Mouse (Mus musculus) limb, embryonic 10.5 days (tissue): Measurements from ENCODE around the gene Fam131b. TPM values are rescaled to one million over a fixed set of nuclear protein-coding genes. Genes with fewer than 3 reads are reported as not detected.

ENCODE experiments used
- DNase-seq: peaks from one replicate; pipeline ENCODE4 v3.0.0-alpha.2; 2017; ENCODE audit warnings: low spot score
- H3K27ac ChIP-seq: fragments of 300-500 bp; sonication (generic); 2 replicates; pipeline ENCODE4 v1.5.1; 2016; ENCODE audit warnings: mild to moderate bottlenecking
- H3K27me3 ChIP-seq: fragments of 300-500 bp; sonication (generic); 2 replicates; pipeline ENCODE4 v1.6.1; 2016; ENCODE audit warnings: low read depth, mild to moderate bottlenecking; ENCODE audit not compliant: poor library complexity, severe bottlenecking
- H3K36me3 ChIP-seq: fragments of 300-500 bp; sonication (generic); 2 replicates; pipeline ENCODE4 v1.6.1; 2016; ENCODE audit warnings: mild to moderate bottlenecking, moderate library complexity
- H3K4me1 ChIP-seq: fragments of 300-500 bp; sonication (generic); 2 replicates; pipeline ENCODE4 v1.6.1; 2016
- H3K4me3 ChIP-seq: fragments of 300-500 bp; sonication (generic); 2 replicates; pipeline ENCODE4 v1.5.1; 2016; ENCODE audit warnings: mild to moderate bottlenecking, moderate library complexity
- H3K9me3 ChIP-seq: fragments of 300-500 bp; sonication (generic); replicated peaks from 2 replicates; pipeline ENCODE4 v1.6.1; 2016; ENCODE audit warnings: mild to moderate bottlenecking
- WGBS: fragments of 180-500 bp; shearing (Covaris S2); methylation state at CpG from one replicate; pipeline ENCODE4 v1.1.7; 2016; 5-methylcytosine and 5-hydroxymethylcytosine counted together
- polyA plus RNA-seq: library from polyadenylated mRNA; unstranded; fragments of >200 nt; fragmentation: Nextera tagmentation; extraction: Ambion mirVana; gene quantifications from 2 replicates; pipeline ENCODE4 v1.2.1, GENCODE M21; 2016

Gene Fam131b
- polyA plus RNA-seq, 1 experiment from 2014 or later, result 0.65 TPM

DNA sequence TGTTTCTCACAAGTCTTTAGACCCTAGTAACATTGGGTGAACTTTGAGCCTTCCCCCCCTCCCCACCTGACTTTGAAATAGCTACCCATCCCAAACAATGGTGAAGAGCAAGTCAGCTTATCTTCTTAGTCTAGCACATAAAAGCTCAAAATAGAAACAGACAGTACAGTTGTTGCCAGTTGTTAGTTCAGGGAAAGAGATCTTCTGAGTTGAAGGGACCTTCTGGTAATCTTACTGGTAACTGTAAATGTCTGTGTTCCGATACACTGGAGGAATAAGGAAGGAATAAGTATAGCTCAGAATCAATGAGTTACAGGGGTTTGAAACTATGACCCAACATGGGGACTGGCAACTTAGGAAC, 28.0 kb upstream of the Fam131b start:
- no peak for DNase-seq
- peaks cover 37% of the 10 kb centered on the region for H3K4me1 ChIP-seq
- no peaks in the 10 kb centered on the region for H3K9me3 ChIP-seq
- H3K27ac ChIP-seq, result no peak overlapping the region
- H3K36me3 ChIP-seq, result peaks cover 63% of the 10 kb centered on the region
- 95% methylated on average over 1 of the region's 1 CpGs for WGBS
- H3K27me3 ChIP-seq, result no peaks in the 10 kb centered on the region
- 0 out of 2 replicates have a peak overlapping the region, but pooled peaks have one; percentile 6 for H3K4me3 ChIP-seq

DNA sequence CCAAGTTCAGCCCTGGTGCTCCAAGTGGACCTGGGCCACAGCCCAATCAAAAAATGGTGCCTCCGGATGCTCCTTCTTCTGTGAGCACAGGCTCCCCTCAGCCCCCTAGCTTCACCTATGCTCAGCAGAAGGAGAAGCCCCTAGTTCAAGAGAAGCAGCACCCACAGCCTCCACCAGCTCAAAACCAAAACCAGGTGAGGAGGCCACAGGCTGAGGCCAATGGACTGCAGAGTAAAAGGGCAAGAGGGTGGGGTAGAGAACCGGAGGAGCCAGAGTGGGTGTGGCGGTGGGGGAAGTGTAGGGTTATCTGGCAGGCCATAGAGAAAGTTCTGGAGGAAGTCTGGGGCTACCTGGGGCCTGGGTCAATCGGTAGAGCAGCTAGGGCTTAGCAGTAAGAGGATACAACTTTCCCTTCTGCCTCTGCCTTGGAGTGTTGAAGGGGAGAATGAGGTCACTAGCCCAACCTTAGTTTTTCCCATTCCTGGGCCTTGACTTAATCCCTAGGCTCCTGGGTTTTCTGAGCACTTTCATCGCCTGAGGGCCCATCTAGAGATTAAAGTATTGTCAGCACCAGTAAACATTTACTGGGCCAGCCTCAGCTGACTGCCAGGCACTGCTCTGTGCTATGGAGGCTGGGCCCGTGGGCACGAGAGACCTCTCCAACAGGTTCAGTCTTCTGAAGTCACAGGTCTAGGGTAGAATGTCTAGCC, 27.5 kb upstream of the Fam131b start:
- DNase-seq, result no peak
- peaks cover 36% of the 10 kb centered on the region for H3K4me1 ChIP-seq
- no peak overlapping the region for H3K27ac ChIP-seq
- H3K36me3 ChIP-seq, result peaks cover 57% of the 10 kb centered on the region
- no peaks in the 10 kb centered on the region for H3K27me3 ChIP-seq
- no peaks in the 10 kb centered on the region for H3K9me3 ChIP-seq
- WGBS, result 81% methylated on average over 7 of the region's 7 CpGs
- peak overlapping the region; percentile 90 for H3K4me3 ChIP-seq

DNA sequence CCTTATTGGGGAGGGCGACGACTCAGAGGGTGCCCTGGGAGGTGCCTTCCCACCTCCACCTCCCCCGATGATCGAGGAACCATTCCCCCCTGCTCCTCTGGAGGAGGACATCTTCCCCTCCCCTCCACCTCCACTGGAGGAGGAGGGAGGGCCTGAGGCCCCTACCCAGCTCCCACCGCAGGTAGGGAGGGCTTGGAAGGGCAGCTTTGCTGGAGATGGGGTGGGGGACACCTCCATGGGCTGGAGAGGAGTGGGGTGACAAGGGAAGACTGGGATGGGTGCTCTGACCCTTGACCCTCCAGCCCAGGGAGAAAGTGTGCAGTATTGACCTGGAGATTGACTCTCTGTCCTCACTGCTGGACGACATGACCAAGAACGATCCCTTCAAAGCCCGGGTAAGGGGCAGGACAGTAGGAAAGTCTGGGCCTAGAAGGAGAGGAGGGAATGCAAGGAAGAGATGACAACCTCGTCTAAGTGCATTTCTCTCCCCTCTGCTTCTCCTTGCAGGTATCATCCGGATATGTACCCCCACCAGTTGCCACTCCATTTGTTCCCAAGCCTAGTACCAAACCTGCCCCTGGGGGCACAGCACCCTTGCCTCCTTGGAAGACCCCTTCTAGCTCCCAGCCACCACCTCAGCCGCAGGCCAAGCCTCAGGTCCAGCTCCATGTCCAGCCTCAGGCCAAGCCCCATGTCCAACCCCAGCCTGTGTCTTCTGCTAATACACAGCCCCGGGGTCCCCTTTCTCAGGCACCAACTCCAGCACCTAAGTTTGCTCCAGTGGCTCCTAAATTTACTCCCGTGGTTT, 26.7 kb upstream of the Fam131b start:
- H3K36me3 ChIP-seq, result peaks cover 50% of the 10 kb centered on the region
- 37% methylated on average over 13 of the region's 13 CpGs for WGBS
- H3K27me3 ChIP-seq, result no peaks in the 10 kb centered on the region
- no peak for DNase-seq
- H3K4me3 ChIP-seq, result peak overlapping the region; percentile 90
- H3K9me3 ChIP-seq, result no peaks in the 10 kb centered on the region
- peak overlapping the region; percentile 98 for H3K27ac ChIP-seq
- peaks cover 36% of the 10 kb centered on the region for H3K4me1 ChIP-seq

DNA sequence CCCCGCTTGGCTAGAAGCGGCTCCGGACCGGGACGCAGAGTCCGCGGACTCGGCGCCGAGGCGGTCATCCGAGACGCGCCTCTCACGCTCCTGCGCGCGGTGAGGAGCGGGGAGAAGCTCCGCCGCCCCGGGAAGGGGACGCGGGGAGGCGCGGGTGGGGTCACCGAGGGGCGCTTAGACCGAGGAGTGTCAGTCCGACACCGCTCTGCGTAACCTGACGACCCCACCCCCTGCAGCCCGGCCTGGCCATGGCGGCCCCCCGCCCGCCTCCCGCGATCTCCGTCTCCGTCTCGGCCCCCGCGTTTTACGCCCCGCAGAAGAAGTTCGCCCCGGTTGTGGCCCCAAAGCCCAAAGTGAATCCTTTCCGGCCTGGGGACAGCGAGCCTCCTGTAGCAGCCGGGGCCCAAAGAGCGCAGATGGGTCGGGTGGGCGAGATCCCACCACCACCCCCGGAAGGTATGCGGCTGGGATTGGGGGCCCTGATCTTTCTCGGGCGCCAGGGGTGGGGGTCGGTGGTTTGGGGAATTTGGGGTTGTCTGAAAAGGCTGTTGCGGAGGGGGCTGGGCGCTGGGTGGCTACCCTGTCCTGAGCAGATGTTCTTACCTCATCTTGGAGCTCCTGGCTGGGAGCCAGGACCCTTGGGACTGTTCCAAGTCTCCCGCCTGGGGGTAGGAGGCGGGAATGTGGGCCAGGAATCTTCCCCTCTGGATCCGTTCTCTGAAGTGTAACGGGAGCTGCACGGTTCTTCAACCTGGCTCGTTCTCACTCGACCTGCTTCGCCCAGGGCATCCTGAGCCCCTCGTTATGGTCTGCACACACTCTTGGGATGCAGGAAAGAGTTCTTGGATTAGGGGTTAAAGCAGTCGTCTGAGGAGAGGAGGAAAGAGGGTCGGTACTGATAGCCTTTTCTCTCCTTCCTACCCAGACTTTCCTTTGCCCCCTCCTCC, 25.9 kb upstream of the Fam131b start:
- Histone ChIP-seq H3K9me3 (no peaks in the 10 kb centered on the region), H3K4me3 (peak overlapping the region; percentile 90), H3K4me1 (peaks cover 36% of the 10 kb centered on the region), H3K27me3 (no peaks in the 10 kb centered on the region), H3K27ac (peak overlapping the region; percentile 98), H3K36me3 (peaks cover 41% of the 10 kb centered on the region)
- peak; percentile 67 for DNase-seq
- WGBS, result under 1% methylated on average over 61 of the region's 72 CpGs

DNA sequence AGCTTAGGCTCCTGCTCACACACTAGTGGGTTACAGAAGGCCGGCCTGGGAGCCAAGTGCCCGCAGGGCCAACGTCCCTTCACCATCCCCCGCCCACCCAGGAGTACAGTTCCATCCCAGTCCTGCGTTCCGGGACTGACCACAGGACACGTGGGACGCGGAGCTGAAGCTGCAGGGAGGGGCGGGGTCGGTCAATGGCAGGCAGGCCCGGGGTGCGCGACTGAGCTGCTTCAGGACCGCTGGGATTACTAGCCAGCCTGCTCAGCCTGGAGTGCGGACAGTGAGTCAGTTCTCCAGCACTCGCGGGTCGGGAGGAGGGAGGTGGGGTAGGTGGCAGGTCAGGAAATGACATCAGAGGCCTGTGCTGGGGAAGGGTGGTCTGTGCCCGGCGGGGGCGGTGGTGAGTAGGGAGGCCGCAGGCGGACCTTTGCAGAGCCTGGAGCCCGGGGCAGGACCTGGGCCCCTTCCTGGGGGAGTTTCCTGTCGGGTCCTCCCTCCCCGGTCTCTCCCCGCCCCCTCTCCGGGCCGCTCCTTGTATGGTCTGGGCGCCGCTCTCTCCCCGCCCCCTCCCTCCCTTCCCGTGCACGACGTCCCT, 25.1 kb upstream of the Fam131b start, which contains the start of gene Zyx:
Gene Zyx, plus strand, starts transcription at position 205 of the 595 bp plus-strand sequence.
- Histone ChIP-seq H3K27ac (peak within 1 kb of the TSS; percentile 98), H3K9me3 (no peaks in the 10 kb centered on the region), H3K27me3 (no peaks in the 10 kb centered on the region), H3K4me1 (peaks cover 35% of the 10 kb centered on the region), H3K4me3 (peak within 1 kb of the TSS; percentile 90), H3K36me3 (peaks cover 33% of the 10 kb centered on the region)
- under 1% methylated on average over 30 of the region's 36 CpGs for WGBS
- peak; percentile 95 for DNase-seq

DNA sequence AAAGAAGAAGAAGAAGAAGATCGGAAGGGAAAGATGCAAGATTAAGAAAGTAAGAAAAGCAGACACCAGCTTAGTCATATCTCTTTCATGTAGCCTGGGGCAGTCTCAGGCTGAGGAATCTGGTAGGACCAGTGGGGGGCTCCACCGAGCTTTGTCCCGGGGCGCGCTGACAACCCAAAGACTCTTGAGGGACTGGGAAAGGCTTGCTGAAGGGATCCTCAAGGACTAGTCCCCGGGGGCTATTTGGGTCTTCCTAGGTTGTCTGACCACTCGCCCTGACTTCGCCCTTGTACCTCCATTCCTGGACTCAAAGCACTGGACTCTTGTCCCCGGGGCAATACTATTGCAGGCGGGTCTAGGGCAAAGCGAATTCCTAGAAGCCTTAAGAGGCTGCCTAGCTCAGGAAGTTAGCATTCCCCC, 24.6 kb upstream of the Fam131b start:
- Histone ChIP-seq H3K27ac (peak overlapping the region; percentile 98), H3K4me3 (peak overlapping the region; percentile 90), H3K4me1 (peaks cover 30% of the 10 kb centered on the region), H3K36me3 (peaks cover 28% of the 10 kb centered on the region), H3K27me3 (no peaks in the 10 kb centered on the region), H3K9me3 (no peaks in the 10 kb centered on the region)
- DNase-seq, result peak; percentile 78
- WGBS, result 1% methylated on average over 11 of the region's 11 CpGs

DNA sequence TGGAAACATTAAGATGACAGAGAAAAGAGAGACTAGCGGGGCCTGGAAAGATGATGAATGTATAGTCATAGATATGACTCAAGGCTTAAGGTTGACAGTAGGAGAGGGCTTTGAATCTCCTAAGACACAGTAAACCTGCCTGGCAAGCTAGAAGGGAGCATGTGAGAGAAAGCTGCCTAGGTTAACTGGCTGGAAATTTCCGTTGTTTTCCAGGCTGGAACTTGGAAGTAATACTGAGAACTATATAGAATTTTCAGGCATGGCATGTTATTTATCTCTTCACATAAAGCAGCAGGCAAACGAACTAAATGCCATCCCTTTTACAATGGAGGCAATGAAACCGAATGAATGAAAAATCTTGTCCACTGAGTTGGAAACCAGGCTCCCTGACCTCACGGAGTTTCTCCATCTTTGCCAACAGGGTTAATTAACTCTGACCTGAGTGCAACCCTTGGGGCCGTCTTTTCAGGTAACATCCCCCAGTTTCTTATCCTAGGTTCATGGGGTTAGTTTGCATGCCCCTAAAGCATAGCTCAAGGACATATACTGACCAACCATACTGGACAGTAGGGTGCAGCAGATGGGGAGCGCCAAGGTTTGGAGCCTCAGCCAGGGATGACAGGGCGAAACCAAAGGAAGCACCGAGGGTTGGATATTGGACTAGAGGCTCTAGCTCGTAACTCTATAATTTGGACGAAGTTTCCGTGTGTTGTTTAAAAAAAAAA, 24.0 kb upstream of the Fam131b start:
- 41% methylated on average over 12 of the region's 12 CpGs for WGBS
- peak overlapping the region; percentile 90; the same call in 1 of the 2 replicates for H3K4me3 ChIP-seq

DNA sequence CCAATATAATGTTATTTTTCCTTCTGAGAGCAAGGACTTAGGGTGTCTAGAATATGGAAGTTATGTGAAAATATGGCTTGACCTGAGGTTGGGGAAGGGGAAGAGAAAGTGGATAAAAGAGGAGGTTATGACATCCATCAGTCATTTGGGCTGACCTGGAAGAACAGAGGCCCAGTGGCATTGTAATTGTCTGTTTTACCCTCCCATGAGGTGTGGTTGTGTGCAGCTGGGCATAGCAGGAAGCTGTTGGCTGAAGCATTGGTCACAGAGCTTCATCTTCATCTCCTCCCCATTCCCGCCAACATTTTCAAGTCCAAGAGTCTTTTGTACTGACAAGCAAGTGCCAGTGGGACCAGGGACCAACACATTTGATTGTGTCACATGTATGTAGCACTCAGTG, 19.8 kb upstream of the Fam131b start:
- H3K4me3 ChIP-seq, result no peak overlapping the region
- H3K27ac ChIP-seq, result no peak overlapping the region
- 85% methylated on average over 1 of the region's 1 CpGs for WGBS
- no peak for DNase-seq
- no peaks in the 10 kb centered on the region for H3K9me3 ChIP-seq
- peaks cover 8% of the 10 kb centered on the region for H3K4me1 ChIP-seq
- H3K27me3 ChIP-seq, result no peaks in the 10 kb centered on the region
- no peaks in the 10 kb centered on the region for H3K36me3 ChIP-seq

More for the DNA sequence above, 24.0 kb upstream of the Fam131b start:
- DNase-seq, result no peak
- no peaks in the 10 kb centered on the region for H3K27me3 ChIP-seq
- peaks cover 23% of the 10 kb centered on the region for H3K36me3 ChIP-seq
- H3K9me3 ChIP-seq, result no peaks in the 10 kb centered on the region
- 0 out of 2 replicates have a peak overlapping the region, but pooled peaks have one; percentile 27 for H3K27ac ChIP-seq
- peaks cover 28% of the 10 kb centered on the region for H3K4me1 ChIP-seq

DNA sequence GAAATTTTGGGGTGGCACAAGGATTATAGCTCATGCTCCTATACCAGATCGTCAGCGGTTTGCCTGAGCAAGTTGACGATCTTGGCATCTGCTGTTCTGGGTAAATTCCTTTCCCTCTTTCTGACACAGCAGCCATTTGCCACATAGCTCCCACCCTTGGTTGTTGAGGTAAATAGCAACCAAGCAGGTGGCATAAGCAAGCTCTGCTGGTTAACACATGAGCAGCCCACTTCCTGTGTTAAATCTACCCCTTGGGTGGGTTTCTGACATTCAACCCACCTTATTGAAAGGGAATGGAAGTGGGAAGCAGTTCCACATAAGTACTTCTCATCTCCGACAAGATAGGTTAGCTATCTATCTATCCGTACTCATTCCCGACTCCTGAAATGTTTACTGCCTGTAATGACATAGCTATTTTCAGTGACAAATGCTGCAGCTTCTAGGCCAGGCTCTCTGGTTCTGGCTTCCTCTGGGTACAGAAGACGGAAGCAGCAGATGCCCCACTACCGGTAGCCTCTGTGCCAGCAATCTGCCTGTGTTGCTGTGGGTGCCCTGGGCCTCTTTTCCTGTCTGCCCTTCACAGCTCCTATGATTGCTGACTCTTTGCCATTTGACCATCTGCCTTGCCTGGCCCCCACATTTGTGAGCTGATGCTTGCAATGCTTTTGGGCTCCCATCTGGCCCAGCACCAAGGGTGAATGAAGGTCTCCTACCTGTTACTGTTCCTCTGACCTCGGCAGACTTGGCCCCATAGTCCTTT, 19.1 kb upstream of the Fam131b start:
- 83% methylated on average over 9 of the region's 9 CpGs for WGBS
- Histone ChIP-seq H3K36me3 (no peaks in the 10 kb centered on the region), H3K4me3 (no peak overlapping the region), H3K9me3 (no peaks in the 10 kb centered on the region), H3K27me3 (no peaks in the 10 kb centered on the region), H3K27ac (no peak overlapping the region), H3K4me1 (peaks cover 1% of the 10 kb centered on the region)
- no peak for DNase-seq

DNA sequence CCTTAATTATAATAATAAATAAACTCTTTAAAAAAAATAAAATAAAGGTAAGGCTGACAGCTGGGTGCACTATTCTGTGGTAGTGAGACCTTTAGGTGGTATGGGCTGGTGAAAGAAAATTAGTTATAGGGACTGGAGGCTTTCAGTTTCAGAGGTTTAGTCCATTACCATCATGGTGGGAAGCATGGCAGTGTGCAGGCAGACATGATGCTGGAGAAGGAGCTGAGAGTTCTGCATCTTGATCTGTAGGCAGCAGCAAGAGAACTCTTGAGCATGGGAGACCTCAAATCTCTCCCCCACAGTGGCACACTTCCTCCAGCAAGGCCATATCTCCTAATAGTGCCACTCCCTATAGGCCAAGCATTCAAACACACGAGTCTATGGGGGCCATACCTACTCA, 17.7 kb upstream of the Fam131b start:
- no peak overlapping the region for H3K4me3 ChIP-seq
- WGBS, result 81% methylated on average over 1 of the region's 1 CpGs
- DNase-seq, result no peak

DNA sequence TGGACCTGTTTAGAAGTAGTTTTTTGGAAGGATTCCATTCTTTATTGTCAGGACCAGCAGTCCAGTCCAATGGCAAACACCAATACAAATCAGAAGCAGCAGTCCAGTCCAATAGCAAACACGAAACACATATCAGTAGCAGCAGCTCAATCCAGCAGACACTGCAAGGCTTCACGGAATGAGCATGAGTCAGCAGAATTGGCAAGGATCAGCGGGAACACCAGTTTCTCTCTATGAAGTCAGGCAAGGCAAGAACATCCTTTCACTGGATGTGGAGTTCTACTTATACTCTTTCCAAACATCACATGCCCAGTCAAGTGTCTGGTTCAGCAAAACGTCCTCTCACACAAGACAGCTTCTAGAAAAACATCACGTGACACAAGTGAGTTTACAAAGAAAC, 15.5 kb upstream of the Fam131b start:
- Histone ChIP-seq H3K4me1 (no peaks in the 10 kb centered on the region), H3K36me3 (no peaks in the 10 kb centered on the region), H3K4me3 (no peak overlapping the region), H3K27ac (no peak overlapping the region), H3K27me3 (no peaks in the 10 kb centered on the region), H3K9me3 (no peaks in the 10 kb centered on the region)
- DNase-seq, result no peak
- WGBS, result 87% methylated on average over 5 of the region's 5 CpGs

More for the DNA sequence above, 17.7 kb upstream of the Fam131b start:
- no peaks in the 10 kb centered on the region for H3K9me3 ChIP-seq
- H3K27ac ChIP-seq, result no peak overlapping the region
- H3K36me3 ChIP-seq, result no peaks in the 10 kb centered on the region
- no peaks in the 10 kb centered on the region for H3K27me3 ChIP-seq
- H3K4me1 ChIP-seq, result no peaks in the 10 kb centered on the region
